10 mouse cellular contexts compared by ENCODE assay signal in genomic region chr11:75403301-75404052, GRCm38 (mm10). TPM values are rescaled to one million over a fixed set of nuclear protein-coding genes. Genes with fewer than 3 reads are reported as not detected.
DNase-seq lines count a peak whose midpoint lies in the region; ATAC-seq and TF ChIP-seq lines count a peak whose summit lies in the region.
"Had no signal": no experiment of that assay in that cellular context is flagged by ENCODE, and none has a peak within 500 bp of the region (broad histone marks: within the 10 kb centered on the region; RNA-seq: fewer than 3 reads in every experiment).

No protein-coding gene starts in this region.

- WGBS in lung, embryonic 14.5 days, result 63% methylated on average over 6 of the region's 6 CpGs

- H3K27ac ChIP-seq in lung, embryonic 14.5 days (ENCODE audit: low read depth), result peak overlapping the region; percentile 2; the same call in 1 of the 2 replicates

- H3K36me3 ChIP-seq in lung, embryonic 14.5 days (ENCODE audit: insufficient read depth), result 0 out of 2 replicates have a peak, but pooled peaks cover 8% of the 10 kb centered on the region

- no peak overlapping the region for H3K4me3 ChIP-seq in lung, embryonic 14.5 days (ENCODE audit: low read depth, low read length)

- H3K9me3 ChIP-seq in lung, embryonic 14.5 days (ENCODE audit: low read depth, low read length), result no peaks in the 10 kb centered on the region

- ATAC-seq in lung, embryonic 14.5 days (ENCODE audit: insufficient read depth), result no peak

- no peaks in the 10 kb centered on the region for H3K27me3 ChIP-seq in lung, embryonic 14.5 days (ENCODE audit: insufficient read depth, low read length)

- H3K4me2 ChIP-seq in lung, embryonic 14.5 days, result no peak overlapping the region

- TF ChIP-seq CTCF in lung, embryonic 14.5 days (IDR thresholded peaks at IDR 0.05; ENCODE audit: low read depth), result no peak

- H3K4me1 ChIP-seq in lung, embryonic 14.5 days (ENCODE audit: insufficient read depth), result no peaks in the 10 kb centered on the region

- peak; percentile 62 for DNase-seq in adrenal gland, adult 2 months
- DNase-seq in adrenal gland, adult 8-10 months, result no peak
- DNase-seq in 3134 (ENCODE audit: extremely low read depth, insufficient read length, low spot score), result peak; percentile 76
- DNase-seq in heart, adult 18-20 months, result peak; percentile 51 to 68
- peak; percentile 20 for DNase-seq in lung, embryonic 14.5 days
- DNase-seq in cerebellum, adult 11 months, result no peak
- DNase-seq in thymus, postnatal 10 days (ENCODE audit: low spot score in 2 of 2), result no peak
- no peak for DNase-seq in layer of hippocampus, postnatal 10 days (ENCODE audit: low spot score in 2 of 2)

- peak overlapping the region; percentile 26 for H3K9ac ChIP-seq in lung, embryonic 14.5 days

RNA-seq across cellular contexts. Expression of gene Serpinf1, which starts 19.0 kb away (rescaled TPM):
- total RNA-seq in adrenal gland, adult 2 months (2021), result 10 to 100 TPM; 21.4 to 31.3 TPM
- polyA plus RNA-seq in adrenal gland, adult 2 months (2012; rRNA removed), result 43.7 and 74.1 TPM in 2 replicates
- 10 to 100 TPM in 3 of 4 experiments, 1 to 10 TPM in 1; 9.0 to 31.5 (median 14.5) TPM for total RNA-seq in adrenal gland, adult 8-10 months (2022)
- 10 to 100 TPM; 16.0 to 21.0 TPM for total RNA-seq in heart, adult 18-20 months (2021)
- polyA plus RNA-seq in lung, embryonic 14.5 days (2014; fragmentation: Nextera tagmentation; extraction: Ambion mirVana), result 41.7 and 44.6 TPM in 2 replicates
- total RNA-seq in layer of hippocampus, postnatal 10 days (2021), result 10 to 100 TPM; 30.8 to 38.9 TPM

RNA-seq across cellular contexts. Expression of gene Serpinf2, which starts 35.9 kb away (rescaled TPM):
- total RNA-seq in adrenal gland, adult 2 months (2021), result 1 to 10 TPM in 1 of 2 experiments, not detected in 1; 2.6 TPM
- 0.09 and 1.2 TPM in 2 replicates for polyA plus RNA-seq in adrenal gland, adult 2 months (2012; rRNA removed)
- total RNA-seq in adrenal gland, adult 8-10 months (2022), result under 1 TPM in 3 of 4 experiments, not detected in 1; 0.31 to 0.41 (median 0.38) TPM
- not detected for total RNA-seq in heart, adult 18-20 months (2021)
- polyA plus RNA-seq in lung, embryonic 14.5 days (2014; fragmentation: Nextera tagmentation; extraction: Ambion mirVana), result 0.24 TPM in 1 of 2 replicates, not detected in the other
- under 1 TPM; 0.49 to 0.64 TPM for total RNA-seq in layer of hippocampus, postnatal 10 days (2021)
- total RNA-seq: granulocyte monocyte progenitor cell, adult 5-6 weeks; megakaryocyte, adult 5-6 weeks had no signal

RNA-seq across cellular contexts. Expression of gene Wdr81, which starts 51.0 kb away (rescaled TPM):
- total RNA-seq in adrenal gland, adult 2 months (2021), result 10 to 100 TPM; 15.5 to 15.6 TPM
- 28.2 and 34.1 TPM in 2 replicates for polyA plus RNA-seq in adrenal gland, adult 2 months (2012; rRNA removed)
- 10 to 100 TPM; 19.3 to 21.7 (median 20.2) TPM for total RNA-seq in adrenal gland, adult 8-10 months (2022)
- 1 to 10 TPM; 7.6 to 8.3 TPM for total RNA-seq in heart, adult 18-20 months (2021)
- polyA plus RNA-seq in lung, embryonic 14.5 days (2014; fragmentation: Nextera tagmentation; extraction: Ambion mirVana), result 4.1 and 4.6 TPM in 2 replicates
- 10 to 100 TPM; 18.7 to 18.9 TPM for total RNA-seq in layer of hippocampus, postnatal 10 days (2021)

RNA-seq across cellular contexts. Expression of gene Smyd4, which starts 55.2 kb away (rescaled TPM):
- 10 to 100 TPM in 1 of 2 experiments, 1 to 10 TPM in 1; 5.2 to 12.5 TPM for total RNA-seq in adrenal gland, adult 2 months (2021)
- 6.3 and 6.8 TPM in 2 replicates for polyA plus RNA-seq in adrenal gland, adult 2 months (2012; rRNA removed)
- 10 to 100 TPM; 10.2 to 23.6 (median 14.8) TPM for total RNA-seq in adrenal gland, adult 8-10 months (2022)
- 1 to 10 TPM; 5.9 to 7.2 TPM for total RNA-seq in heart, adult 18-20 months (2021)
- 14.2 and 17.3 TPM in 2 replicates for polyA plus RNA-seq in lung, embryonic 14.5 days (2014; fragmentation: Nextera tagmentation; extraction: Ambion mirVana)
- 10 to 100 TPM; 13.2 to 13.7 TPM for total RNA-seq in layer of hippocampus, postnatal 10 days (2021)

RNA-seq across cellular contexts. Expression of gene Rpa1, which starts 55.4 kb away (rescaled TPM):
- 10 to 100 TPM; 35.6 to 54.9 TPM for total RNA-seq in adrenal gland, adult 2 months (2021)
- polyA plus RNA-seq in adrenal gland, adult 2 months (2012; rRNA removed), result 11.8 and 16.4 TPM in 2 replicates
- total RNA-seq in adrenal gland, adult 8-10 months (2022), result 10 to 100 TPM; 50.9 to 72.8 (median 62.3) TPM
- 10 to 100 TPM; 54.4 to 59.6 TPM for total RNA-seq in heart, adult 18-20 months (2021)
- polyA plus RNA-seq in lung, embryonic 14.5 days (2014; fragmentation: Nextera tagmentation; extraction: Ambion mirVana), result 185 and 186 TPM in 2 replicates
- 10 to 100 TPM; 55.2 to 61.9 TPM for total RNA-seq in layer of hippocampus, postnatal 10 days (2021)

Comparison
In these comparisons a context has a peak if more than half of its experiments do, and no peak if none do; other contexts are left out.
1. DNase-seq: peak in adrenal gland, adult 2 months (single experiment), 3134 (single experiment), heart, adult 18-20 months (2 of 2) and lung, embryonic 14.5 days (single experiment); none in adrenal gland, adult 8-10 months (single experiment), cerebellum, adult 11 months (single experiment), thymus, postnatal 10 days (0 of 2) and layer of hippocampus, postnatal 10 days (0 of 2).